Mouse (Mus musculus) brain, embryonic 14.5 days (tissue): ENCODE results near the gene Runx2.

ENCODE experiments used
- CTCF ChIP-seq: fragments of 200-500 bp; IDR thresholded peaks from 2 replicates; pipeline ENCODE4 v1.5.1; 2012; ENCODE audit warnings: inconsistent platforms, mild to moderate bottlenecking, moderate library complexity, borderline replicate concordance; ENCODE audit not compliant: insufficient read depth, insufficient read length; ENCODE audit errors: extremely low read depth
- POLR2A ChIP-seq: fragments of 200-500 bp; IDR thresholded peaks from 2 replicates; pipeline ENCODE4 v1.6.1; 2012; ENCODE audit warnings: mild to moderate bottlenecking, inconsistent platforms, borderline replicate concordance; ENCODE audit not compliant: poor library complexity, insufficient read depth, insufficient read length, severe bottlenecking; ENCODE audit errors: extremely low read depth

- TF ChIP-seq POLR2A (no peak), CTCF (no peak)
Observed at GRCm38 (mm10) chr17:44549551-44549950, 265.0 kb downstream of the Runx2 start.
